Mouse (Mus musculus): ENCODE data around the gene Naalad2. TPM values are rescaled to one million over a fixed set of nuclear protein-coding genes. Genes with fewer than 3 reads are reported as not detected.
"Not testable (repeated sequence)": the region's sequence is repeated elsewhere in the genome, so short reads cannot be mapped to it uniquely, and the experiment has no call there.

The Naalad2 gene
- 1.5 and 1.8 TPM in 2 replicates for polyA plus RNA-seq (2015; fragmentation: Nextera tagmentation; extraction: Ambion mirVana)

- not testable (repeated sequence) for H3K4me3 ChIP-seq (ENCODE audit: low read depth, low read length); H3K9me3 ChIP-seq (ENCODE audit: control insufficient read depth, low read length); H3K27me3 ChIP-seq (ENCODE audit: control insufficient read depth, insufficient read depth, low read length); H3K4me1 ChIP-seq (replicated peaks; ENCODE audit: control insufficient read depth, insufficient read depth); ATAC-seq (ENCODE audit: low FRiP score, low TSS enrichment); DNase-seq (ENCODE audit: low spot score); H3K27ac ChIP-seq (replicated peaks); H3K4me2 ChIP-seq (replicated peaks; ENCODE audit: low read depth); H3K36me3 ChIP-seq (ENCODE audit: control insufficient read depth, insufficient read depth, low read length); H3K9ac ChIP-seq (ENCODE audit: low read length)
- WGBS = 65% methylated on average over 2 of the region's 2 CpGs
Observed at GRCm38 (mm10) chr9:18402895-18403294, at the start of gene Naalad2. TSS of gene Naalad2 (minus strand) at chr9:18402995.

GRCm38 (mm10) chr9:18431687-18432086 lies 28.9 kb upstream of the Naalad2 start:
- TF ChIP-seq CTCF (IDR thresholded peaks at IDR 0.05; ENCODE audit: low read depth) = no peak
- TF ChIP-seq EP300 (optimal IDR thresholded peaks at IDR 0.05) = no peak
- 63% methylated on average over 10 of the region's 10 CpGs for WGBS
- Histone ChIP-seq H3K4me2 (replicated peaks; ENCODE audit: low read depth) (no peak overlapping the region), H3K27ac (replicated peaks) (no peak overlapping the region), H3K36me3 (ENCODE audit: control insufficient read depth, insufficient read depth, low read length) (no peaks in the 10 kb centered on the region), H3K9ac (ENCODE audit: low read length) (no peak overlapping the region), H3K27me3 (ENCODE audit: control insufficient read depth, insufficient read depth, low read length) (no peaks in the 10 kb centered on the region), H3K4me3 (ENCODE audit: low read depth, low read length) (no peak overlapping the region), H3K4me1 (replicated peaks; ENCODE audit: control insufficient read depth, insufficient read depth) (no peaks in the 10 kb centered on the region), H3K9me3 (ENCODE audit: control insufficient read depth, low read length) (no peaks in the 10 kb centered on the region)
- DNase-seq (ENCODE audit: low spot score) = no peak
- ATAC-seq (ENCODE audit: low FRiP score, low TSS enrichment) = no peak

DNA sequence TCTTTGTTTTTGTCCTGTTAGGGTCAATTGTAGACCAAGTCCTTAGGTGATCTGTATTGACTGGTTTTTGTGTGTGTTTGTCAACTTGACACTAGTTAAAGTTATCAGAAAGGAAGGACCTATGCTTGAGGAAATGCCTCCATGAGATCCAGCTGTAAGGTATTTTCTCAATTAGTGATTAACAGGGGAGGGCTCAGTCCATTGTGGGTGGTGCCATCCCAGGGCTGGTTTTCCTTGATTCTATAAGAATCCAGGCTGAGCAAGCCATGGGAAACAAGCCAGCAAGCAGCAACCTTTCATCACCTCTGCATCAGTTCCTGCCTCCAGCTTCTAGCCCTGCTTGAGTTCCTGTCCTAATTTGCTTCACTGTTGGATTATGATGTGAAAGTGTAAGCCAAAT lies 27.6 kb upstream of the Naalad2 start, which contains the start of gene Mbd3l2:
Gene Mbd3l2, plus strand, starts transcription at position 301 of the 400 bp plus-strand sequence.
- ATAC-seq (ENCODE audit: low FRiP score, low TSS enrichment) (no peak), DNase-seq (ENCODE audit: low spot score) (no peak)
- no peak within 1 kb of the TSS for H3K27ac ChIP-seq (replicated peaks)
- no peaks in the 10 kb centered on the region for H3K9me3 ChIP-seq (ENCODE audit: control insufficient read depth, low read length)
- H3K4me3 ChIP-seq (ENCODE audit: low read depth, low read length) = no peak within 1 kb of the TSS
- H3K9ac ChIP-seq (ENCODE audit: low read length) = no peak within 1 kb of the TSS
- H3K4me2 ChIP-seq (replicated peaks; ENCODE audit: low read depth) = no peak within 1 kb of the TSS
- no peak for TF ChIP-seq CTCF (IDR thresholded peaks at IDR 0.05; ENCODE audit: low read depth)
- TF ChIP-seq EP300 (optimal IDR thresholded peaks at IDR 0.05) = no peak
- H3K4me1 ChIP-seq (replicated peaks; ENCODE audit: control insufficient read depth, insufficient read depth) = no peaks in the 10 kb centered on the region
- H3K36me3 ChIP-seq (ENCODE audit: control insufficient read depth, insufficient read depth, low read length) = no peaks in the 10 kb centered on the region
- no peaks in the 10 kb centered on the region for H3K27me3 ChIP-seq (ENCODE audit: control insufficient read depth, insufficient read depth, low read length)

DNA sequence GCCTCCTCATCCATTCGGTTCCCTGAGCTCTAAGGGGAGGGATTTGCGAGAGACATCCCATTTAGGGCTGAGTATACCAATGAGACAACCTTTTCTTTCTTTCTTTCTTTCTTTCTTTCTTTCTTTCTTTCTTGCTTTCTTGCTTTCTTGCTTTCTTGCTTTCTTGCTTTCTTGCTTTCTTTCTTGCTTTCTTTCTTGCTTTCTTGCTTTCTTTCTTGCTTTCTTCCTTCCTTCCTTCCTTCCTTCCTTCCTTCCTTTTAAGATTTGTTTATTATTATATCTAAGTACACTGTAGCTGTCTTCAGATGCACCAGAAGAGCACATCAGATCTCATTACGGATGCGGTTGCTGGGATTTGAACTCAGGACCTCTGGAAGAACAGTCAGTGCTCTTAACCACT lies 9.6 kb upstream of the Naalad2 start:
- H3K36me3 ChIP-seq (ENCODE audit: control insufficient read depth, insufficient read depth, low read length); H3K4me2 ChIP-seq (replicated peaks; ENCODE audit: low read depth); H3K4me1 ChIP-seq (replicated peaks; ENCODE audit: control insufficient read depth, insufficient read depth); H3K27me3 ChIP-seq (ENCODE audit: control insufficient read depth, insufficient read depth, low read length); H3K27ac ChIP-seq (replicated peaks); H3K9me3 ChIP-seq (ENCODE audit: control insufficient read depth, low read length); ATAC-seq (ENCODE audit: low FRiP score, low TSS enrichment); H3K9ac ChIP-seq (ENCODE audit: low read length); DNase-seq (ENCODE audit: low spot score); H3K4me3 ChIP-seq (ENCODE audit: low read depth, low read length): not testable (repeated sequence)
- WGBS = 74% methylated on average over 4 of the region's 4 CpGs

GRCm38 (mm10) chr9:18404118-18404517 lies 1.3 kb upstream of the Naalad2 start, which contains the start of gene Ubtfl1:
TSS of gene Ubtfl1 (plus strand) at chr9:18404418.
- H3K4me3 ChIP-seq (ENCODE audit: low read depth, low read length) = no peak within 1 kb of the TSS
- no peaks in the 10 kb centered on the region for H3K27me3 ChIP-seq (ENCODE audit: control insufficient read depth, insufficient read depth, low read length)
- no peak for TF ChIP-seq EP300 (optimal IDR thresholded peaks at IDR 0.05)
- WGBS = 64% methylated on average over 1 of the region's 1 CpGs
- H3K36me3 ChIP-seq (ENCODE audit: control insufficient read depth, insufficient read depth, low read length) = no peaks in the 10 kb centered on the region
- no peak within 1 kb of the TSS for H3K27ac ChIP-seq (replicated peaks)
- H3K4me2 ChIP-seq (replicated peaks; ENCODE audit: low read depth) = no peak within 1 kb of the TSS
- H3K4me1 ChIP-seq (replicated peaks; ENCODE audit: control insufficient read depth, insufficient read depth) = no peaks in the 10 kb centered on the region
- ATAC-seq (ENCODE audit: low FRiP score, low TSS enrichment) (no peak), DNase-seq (ENCODE audit: low spot score) (no peak)
- H3K9ac ChIP-seq (ENCODE audit: low read length) = no peak within 1 kb of the TSS
- no peaks in the 10 kb centered on the region for H3K9me3 ChIP-seq (ENCODE audit: control insufficient read depth, low read length)

GRCm38 (mm10) chr9:18399629-18400028 lies 3.2 kb downstream of the Naalad2 start:
- H3K9ac ChIP-seq (ENCODE audit: low read length) = no peak overlapping the region
- H3K9me3 ChIP-seq (ENCODE audit: control insufficient read depth, low read length) = no peaks in the 10 kb centered on the region
- WGBS = 73% methylated on average over 1 of the region's 1 CpGs
- H3K4me3 ChIP-seq (ENCODE audit: low read depth, low read length) = no peak overlapping the region
- ATAC-seq (ENCODE audit: low FRiP score, low TSS enrichment) = no peak
- TF ChIP-seq CTCF (IDR thresholded peaks at IDR 0.05; ENCODE audit: low read depth) (no peak), EP300 (optimal IDR thresholded peaks at IDR 0.05) (no peak)
- H3K27ac ChIP-seq (replicated peaks) = no peak overlapping the region
- H3K27me3 ChIP-seq (ENCODE audit: control insufficient read depth, insufficient read depth, low read length) = no peaks in the 10 kb centered on the region
- H3K36me3 ChIP-seq (ENCODE audit: control insufficient read depth, insufficient read depth, low read length) = no peaks in the 10 kb centered on the region
- no peak for DNase-seq (ENCODE audit: low spot score)
- no peaks in the 10 kb centered on the region for H3K4me1 ChIP-seq (replicated peaks; ENCODE audit: control insufficient read depth, insufficient read depth)
- H3K4me2 ChIP-seq (replicated peaks; ENCODE audit: low read depth) = no peak overlapping the region

All from stomach, postnatal 0 days (tissue).